Mouse (Mus musculus): ENCODE results near the gene BC048562. TPM values are rescaled to one million over a fixed set of nuclear protein-coding genes. Genes with fewer than 3 reads are reported as not detected.

BC048562 gene
- polyA plus RNA-seq (2015; fragmentation: Nextera tagmentation; extraction: Ambion mirVana), result not detected in 2 replicates

GRCm38 (mm10) chr9:108436182-108436581, at the start of gene BC048562:
Gene BC048562, plus strand, starts transcription at chr9:108436482.

GRCm38 (mm10) chr9:108392676-108393075, 43.6 kb upstream of the BC048562 start, which contains the start of gene 1700102P08Rik:
Gene 1700102P08Rik, plus strand, starts transcription at chr9:108392805.

GRCm38 (mm10) chr9:108428384-108428783, 7.9 kb upstream of the BC048562 start, which contains the start of gene Ccdc36:
Gene Ccdc36, minus strand, starts transcription at chr9:108428484.

DNA sequence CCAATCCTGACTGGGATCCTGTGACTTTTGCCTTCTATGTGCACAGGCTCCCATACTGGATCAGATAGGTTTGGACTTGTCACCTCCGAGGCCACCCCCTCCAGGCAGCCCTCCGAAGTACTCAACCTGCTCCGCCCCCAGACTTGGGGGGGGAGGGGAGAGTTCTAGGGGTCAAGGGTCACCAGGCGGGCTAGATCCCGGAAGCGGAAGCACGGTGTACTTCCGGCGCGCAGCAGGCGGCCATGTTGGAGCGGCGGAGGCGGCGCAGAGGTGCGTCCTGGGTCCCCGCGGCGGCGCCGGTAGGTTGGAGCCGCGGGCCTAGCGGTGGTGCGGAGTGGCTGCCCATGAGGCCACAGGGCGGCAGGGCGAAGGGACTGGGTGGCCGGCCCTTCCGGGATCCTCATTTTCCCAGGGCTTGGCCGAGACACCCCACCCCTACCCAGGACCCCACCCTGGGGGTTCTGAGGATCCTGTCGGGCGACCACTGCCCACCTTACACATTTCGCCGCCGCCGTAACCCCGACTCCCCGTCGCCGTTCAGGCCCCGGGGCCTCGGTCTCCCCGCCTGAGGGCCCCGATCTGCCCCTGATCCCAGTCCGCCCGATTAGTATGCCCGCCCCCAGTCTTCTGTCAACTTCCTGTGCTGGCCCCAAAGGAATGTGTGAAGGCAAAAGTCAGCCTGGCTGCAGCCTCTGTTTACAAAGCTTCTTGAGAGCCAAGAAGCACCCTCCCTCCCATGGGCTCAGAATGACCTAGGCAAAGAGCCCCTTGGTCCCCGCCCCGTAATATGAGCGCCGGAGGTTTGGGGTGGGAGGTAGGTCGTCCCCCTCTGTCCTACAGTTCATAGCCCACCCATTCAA, 24.3 kb downstream of the BC048562 start, which contains the start of gene Ccdc71:
Ccdc71 (plus strand) TSS at position 209 of the 860 bp plus-strand sequence.

GRCm38 (mm10) chr9:108461181-108461631, 24.9 kb downstream of the BC048562 start, which contains the start of gene Klhdc8b:
Gene Klhdc8b, minus strand, starts transcription at chr9:108461581.

DNA sequence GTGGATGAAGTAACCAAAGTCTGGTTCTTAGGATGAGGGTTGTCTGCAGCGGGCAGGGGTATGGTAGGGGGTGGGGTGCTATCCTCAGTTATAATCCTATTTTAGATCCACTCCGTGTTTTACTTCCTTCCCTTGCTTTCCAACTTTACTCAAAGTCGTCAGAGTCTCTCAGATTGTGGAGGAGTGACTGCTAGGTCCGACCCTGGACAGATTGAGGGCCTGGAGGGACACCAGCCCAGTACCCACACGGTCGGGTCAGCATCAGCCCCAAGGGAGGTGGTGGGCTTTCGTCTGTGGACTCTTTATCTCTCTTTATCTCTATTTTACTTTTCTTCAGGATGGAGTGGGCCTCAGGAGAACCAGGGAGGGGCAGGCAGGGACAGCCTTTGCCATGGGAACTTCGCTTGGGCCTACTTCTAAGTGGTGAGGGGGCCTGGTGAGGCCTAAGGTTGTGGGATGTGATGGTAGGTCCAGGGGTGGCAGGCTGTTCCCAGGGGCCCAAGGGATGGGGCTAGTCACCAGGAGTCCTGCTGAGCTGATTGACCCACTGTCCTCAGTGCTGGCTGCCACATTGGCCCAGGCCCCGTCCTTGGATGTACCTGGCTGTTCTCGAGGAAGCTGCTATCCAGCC, 43.6 kb downstream of the BC048562 start, which contains the start of gene Lamb2:
Lamb2 (plus strand) TSS at position 16 of the 631 bp plus-strand sequence.

DNA sequence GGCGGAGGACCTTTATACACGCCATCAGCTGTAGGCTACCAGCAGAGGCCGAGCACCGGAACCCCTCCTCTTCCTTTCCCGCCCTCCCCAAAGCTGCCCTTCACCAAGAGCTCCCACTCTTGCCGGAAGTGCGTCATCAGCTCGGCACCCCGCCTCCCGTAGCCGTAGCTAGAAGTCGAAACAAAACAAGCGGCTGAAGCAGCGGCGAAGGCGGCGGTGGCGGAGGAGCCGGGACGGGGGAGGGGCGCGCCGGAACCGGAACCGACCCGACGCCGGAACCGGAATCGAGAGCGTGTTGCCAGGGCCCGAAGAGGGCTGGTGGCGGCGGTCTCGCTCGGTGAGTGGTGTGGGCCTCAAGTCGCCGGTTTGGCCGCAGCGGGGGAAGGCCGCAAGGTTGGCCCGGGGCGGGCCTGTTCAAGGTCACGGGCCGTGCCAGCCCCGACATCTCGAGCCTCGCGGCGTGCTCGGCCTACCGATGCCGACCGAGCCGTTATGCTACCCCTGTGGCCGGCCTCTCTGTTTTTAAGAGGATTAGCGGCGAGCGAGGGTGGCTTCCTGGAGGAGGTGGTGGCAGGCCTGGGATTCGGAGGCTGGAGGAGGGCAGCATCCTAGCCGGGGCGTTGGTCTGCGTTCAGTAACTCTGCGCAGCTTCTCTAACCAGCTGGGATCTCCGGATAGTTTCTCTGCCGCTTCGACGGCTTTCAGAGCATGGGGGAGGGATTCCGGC, 54.4 kb downstream of the BC048562 start, which contains the start of gene Usp19:
Usp19 (plus strand) TSS at position 44 of the 727 bp plus-strand sequence.

Other genes starting within 250 kb of the BC048562 start
- 8.2 and 11.6 TPM in 2 replicates for gene Bsn, start 246.1 kb upstream of the BC048562 start, polyA plus RNA-seq (2015; fragmentation: Nextera tagmentation; extraction: Ambion mirVana)
- gene Dag1, start 172.5 kb upstream of the BC048562 start, polyA plus RNA-seq (2015; fragmentation: Nextera tagmentation; extraction: Ambion mirVana), result 74.1 and 75.7 TPM in 2 replicates
- gene Nicn1, start 146.1 kb upstream of the BC048562 start, polyA plus RNA-seq (2015; fragmentation: Nextera tagmentation; extraction: Ambion mirVana), result 112 and 121 TPM in 2 replicates
- 30.6 and 33.3 TPM in 2 replicates for gene Amt, start 139.6 kb upstream of the BC048562 start, polyA plus RNA-seq (2015; fragmentation: Nextera tagmentation; extraction: Ambion mirVana)
- gene Rhoa, start 130.4 kb upstream of the BC048562 start, polyA plus RNA-seq (2015; fragmentation: Nextera tagmentation; extraction: Ambion mirVana), result 249 and 260 TPM in 2 replicates
- gene Tcta, start 130.3 kb upstream of the BC048562 start, polyA plus RNA-seq (2015; fragmentation: Nextera tagmentation; extraction: Ambion mirVana), result 69.9 and 77.0 TPM in 2 replicates
- 433 and 522 TPM in 2 replicates for gene Gpx1, start 97.6 kb upstream of the BC048562 start, polyA plus RNA-seq (2015; fragmentation: Nextera tagmentation; extraction: Ambion mirVana)
- 72.1 and 82.6 TPM in 2 replicates for gene Usp4, start 88.6 kb upstream of the BC048562 start, polyA plus RNA-seq (2015; fragmentation: Nextera tagmentation; extraction: Ambion mirVana)
- gene 1700102P08Rik, start 43.7 kb upstream of the BC048562 start, polyA plus RNA-seq (2015; fragmentation: Nextera tagmentation; extraction: Ambion mirVana), result 0.32 and 1.1 TPM in 2 replicates
- 1.4 and 1.6 TPM in 2 replicates for gene Ccdc36, start 8.0 kb upstream of the BC048562 start, polyA plus RNA-seq (2015; fragmentation: Nextera tagmentation; extraction: Ambion mirVana)
- gene Ccdc71, start 24.0 kb downstream of the BC048562 start, polyA plus RNA-seq (2015; fragmentation: Nextera tagmentation; extraction: Ambion mirVana), result 47.1 and 52.8 TPM in 2 replicates
- gene Klhdc8b, start 25.1 kb downstream of the BC048562 start, polyA plus RNA-seq (2015; fragmentation: Nextera tagmentation; extraction: Ambion mirVana), result 46.3 and 48.3 TPM in 2 replicates
- 16.0 and 18.2 TPM in 2 replicates for gene Lamb2, start 43.3 kb downstream of the BC048562 start, polyA plus RNA-seq (2015; fragmentation: Nextera tagmentation; extraction: Ambion mirVana)
- 47.0 and 53.7 TPM in 2 replicates for gene Usp19, start 54.1 kb downstream of the BC048562 start, polyA plus RNA-seq (2015; fragmentation: Nextera tagmentation; extraction: Ambion mirVana)
- 52.8 and 54.8 TPM in 2 replicates for gene Qars, start 71.2 kb downstream of the BC048562 start, polyA plus RNA-seq (2015; fragmentation: Nextera tagmentation; extraction: Ambion mirVana)
- gene Qrich1, start 80.3 kb downstream of the BC048562 start, polyA plus RNA-seq (2015; fragmentation: Nextera tagmentation; extraction: Ambion mirVana), result 74.5 and 75.7 TPM in 2 replicates
- gene Impdh2, start 123.8 kb downstream of the BC048562 start, polyA plus RNA-seq (2015; fragmentation: Nextera tagmentation; extraction: Ambion mirVana), result 102 and 104 TPM in 2 replicates
- gene Ndufaf3, start 131.0 kb downstream of the BC048562 start, polyA plus RNA-seq (2015; fragmentation: Nextera tagmentation; extraction: Ambion mirVana), result 93.4 and 94.7 TPM in 2 replicates
- gene Dalrd3, start 133.4 kb downstream of the BC048562 start, polyA plus RNA-seq (2015; fragmentation: Nextera tagmentation; extraction: Ambion mirVana), result 240 and 273 TPM in 2 replicates
- gene Wdr6, start 142.3 kb downstream of the BC048562 start, polyA plus RNA-seq (2015; fragmentation: Nextera tagmentation; extraction: Ambion mirVana), result 215 and 248 TPM in 2 replicates
- 48.8 and 51.4 TPM in 2 replicates for gene P4htm, start 161.2 kb downstream of the BC048562 start, polyA plus RNA-seq (2015; fragmentation: Nextera tagmentation; extraction: Ambion mirVana)
- gene Arih2, start 212.9 kb downstream of the BC048562 start, polyA plus RNA-seq (2015; fragmentation: Nextera tagmentation; extraction: Ambion mirVana), result 29.1 and 32.9 TPM in 2 replicates
- gene Slc25a20, start 225.6 kb downstream of the BC048562 start, polyA plus RNA-seq (2015; fragmentation: Nextera tagmentation; extraction: Ambion mirVana), result 46.2 and 46.9 TPM in 2 replicates

Measured in neural tube, postnatal 0 days (tissue).